Mouse (Mus musculus) forebrain, embryonic 11.5 days (tissue): Measurements from ENCODE around the gene Ulk4. TPM values are rescaled to one million over a fixed set of nuclear protein-coding genes. Genes with fewer than 3 reads are reported as not detected.

ENCODE experiments used
- ATAC-seq: fragments of 200-750 bp; cut with Nextera tagmentation; replicated peaks from 2 replicates; pipeline ENCODE4 v1.8.0; 2017; ENCODE audit warnings: moderate TSS enrichment; ENCODE audit not compliant: low FRiP score
- DNase-seq: peaks from one replicate; pipeline ENCODE4 v3.0.0-alpha.2; 2017; ENCODE audit warnings: low spot score
- H3K27ac ChIP-seq: fragments of 300-500 bp; sonication (generic); 2 replicates; pipeline ENCODE4 v1.5.1; 2014; ENCODE audit warnings: low read depth, low read length
- H3K27me3 ChIP-seq: fragments of 300-500 bp; sonication (generic); 2 replicates; pipeline ENCODE4 v1.6.1; 2014; ENCODE audit warnings: mild to moderate bottlenecking, low read length, mixed read lengths; ENCODE audit not compliant: control insufficient read depth, insufficient read depth
- H3K36me3 ChIP-seq: fragments of 300-500 bp; sonication (generic); 2 replicates; pipeline ENCODE4 v1.6.1; 2014; ENCODE audit warnings: mild to moderate bottlenecking, low read length, moderate library complexity, mixed read lengths; ENCODE audit not compliant: control insufficient read depth, insufficient read depth
- H3K4me1 ChIP-seq: fragments of 300-500 bp; sonication (generic); replicated peaks from 2 replicates; pipeline ENCODE4 v1.6.1; 2014; ENCODE audit warnings: low read length, mixed read lengths; ENCODE audit not compliant: control insufficient read depth, insufficient read depth
- H3K4me2 ChIP-seq: fragments of 300-500 bp; sonication (generic); 2 replicates; pipeline ENCODE4 v1.6.1; 2014; ENCODE audit warnings: low read depth, mild to moderate bottlenecking, low read length, moderate library complexity, mixed read lengths; ENCODE audit not compliant: severe bottlenecking
- H3K4me3 ChIP-seq: fragments of 300-500 bp; sonication (generic); 2 replicates; pipeline ENCODE4 v1.5.1; 2014; ENCODE audit warnings: low read depth, low read length
- H3K9ac ChIP-seq: fragments of 300-500 bp; sonication (generic); 2 replicates; pipeline ENCODE4 v1.6.1; 2014; ENCODE audit warnings: low read length
- H3K9me3 ChIP-seq: fragments of 300-500 bp; sonication (generic); 2 replicates; pipeline ENCODE4 v1.6.1; 2016; ENCODE audit warnings: low read length, mixed read lengths; ENCODE audit not compliant: control insufficient read depth
- WGBS: fragments of 180-500 bp; shearing (Covaris S2); extraction: QIAGEN DNeasy Blood & Tissue Kit; methylation state at CpG from one replicate; pipeline ENCODE4 v1.1.7; 2014; 5-methylcytosine and 5-hydroxymethylcytosine counted together
- polyA plus RNA-seq: library from polyadenylated mRNA; unstranded; fragments of >200 nt; fragmentation: Nextera tagmentation; extraction: Ambion mirVana; gene quantifications from 2 replicates; pipeline ENCODE4 v1.2.1, GENCODE M21; 2014

Gene Ulk4
- polyA plus RNA-seq: 144 and 163 TPM in 2 replicates

- Histone ChIP-seq H3K4me3 (peak within 1 kb of the TSS; percentile 70), H3K36me3 (no peaks in the 10 kb centered on the region), H3K9me3 (no peaks in the 10 kb centered on the region; the same call in 1 of the 2 replicates), H3K27ac (peak within 1 kb of the TSS; percentile 86), H3K9ac (peak within 1 kb of the TSS; percentile 70), H3K4me2 (peak within 1 kb of the TSS; percentile 84), H3K27me3 (no peaks in the 10 kb centered on the region), H3K4me1 (peaks cover 2% of the 10 kb centered on the region; the same call in 1 of the 2 replicates)
- peak; percentile 93 for DNase-seq
- peak; percentile 96 for ATAC-seq
- WGBS: under 1% methylated on average over 59 of the region's 59 CpGs
Observed at GRCm38 (mm10) chr9:121277118-121278060, at the start of gene Ulk4. Ulk4 (minus strand) TSS chr9:121277197.

- H3K4me2 ChIP-seq: no peak overlapping the region
- ATAC-seq (no peak), DNase-seq (no peak)
- WGBS: 95% methylated on average over 14 of the region's 14 CpGs
- no peaks in the 10 kb centered on the region; the same call in 1 of the 2 replicates for H3K9me3 ChIP-seq
- H3K36me3 ChIP-seq: peaks cover 2% of the 10 kb centered on the region; the same call in 1 of the 2 replicates
- H3K4me1 ChIP-seq: peaks cover 6% of the 10 kb centered on the region; the same call in 1 of the 2 replicates
- no peak overlapping the region for H3K4me3 ChIP-seq
- no peaks in the 10 kb centered on the region for H3K27me3 ChIP-seq
- H3K9ac ChIP-seq: no peak overlapping the region
- H3K27ac ChIP-seq: no peak overlapping the region
Observed at GRCm38 (mm10) chr9:121322034-121322433, 45.0 kb upstream of the Ulk4 start.

- H3K9me3 ChIP-seq: no peaks in the 10 kb centered on the region; the same call in 1 of the 2 replicates
- peaks cover 2% of the 10 kb centered on the region; the same call in 1 of the 2 replicates for H3K36me3 ChIP-seq
- H3K4me3 ChIP-seq: no peak overlapping the region
- no peak overlapping the region for H3K27ac ChIP-seq
- DNase-seq (no peak), ATAC-seq (no peak)
- no peak overlapping the region for H3K9ac ChIP-seq
- H3K27me3 ChIP-seq: no peaks in the 10 kb centered on the region
- peaks cover 13% of the 10 kb centered on the region for H3K4me1 ChIP-seq
- H3K4me2 ChIP-seq: no peak overlapping the region
- WGBS: 93% methylated on average over 2 of the region's 2 CpGs
Observed at GRCm38 (mm10) chr9:121321118-121321517, 44.1 kb upstream of the Ulk4 start.

- peaks cover 19% of the 10 kb centered on the region for H3K4me1 ChIP-seq
- H3K36me3 ChIP-seq: peaks cover 2% of the 10 kb centered on the region; the same call in 1 of the 2 replicates
- H3K9ac ChIP-seq: no peak overlapping the region
- ATAC-seq: no peak
- H3K27ac ChIP-seq: no peak overlapping the region
- WGBS: 72% methylated on average over 2 of the region's 2 CpGs
- H3K9me3 ChIP-seq: no peaks in the 10 kb centered on the region; the same call in 1 of the 2 replicates
- no peak overlapping the region for H3K4me3 ChIP-seq
- H3K27me3 ChIP-seq: no peaks in the 10 kb centered on the region
- no peak for DNase-seq
- H3K4me2 ChIP-seq: no peak overlapping the region
Observed at GRCm38 (mm10) chr9:121320433-121320832, 43.4 kb upstream of the Ulk4 start.

GRCm38 (mm10) chr9:121319323-121319966 is 42.4 kb upstream of the Ulk4 start:
- H3K9me3 ChIP-seq: no peaks in the 10 kb centered on the region; the same call in 1 of the 2 replicates
- no peak overlapping the region for H3K4me3 ChIP-seq
- ATAC-seq (peak; percentile 84), DNase-seq (peak; percentile 78)
- H3K36me3 ChIP-seq: peaks cover 2% of the 10 kb centered on the region; the same call in 1 of the 2 replicates
- no peaks in the 10 kb centered on the region for H3K27me3 ChIP-seq
- H3K4me1 ChIP-seq: peaks cover 29% of the 10 kb centered on the region
- no peak overlapping the region for H3K4me2 ChIP-seq
- H3K27ac ChIP-seq: peak overlapping the region; percentile 54
- H3K9ac ChIP-seq: peak overlapping the region; percentile 30; the same call in 1 of the 2 replicates
- WGBS: 41% methylated on average over 10 of the region's 10 CpGs

- Histone ChIP-seq H3K4me2 (no peak overlapping the region), H3K9me3 (no peaks in the 10 kb centered on the region; the same call in 1 of the 2 replicates), H3K4me3 (no peak overlapping the region), H3K36me3 (peaks cover under 1% of the 10 kb centered on the region; the same call in 1 of the 2 replicates), H3K4me1 (peaks cover 46% of the 10 kb centered on the region), H3K27me3 (no peaks in the 10 kb centered on the region), H3K27ac (peak overlapping the region; percentile 70), H3K9ac (no peak overlapping the region)
- 63% methylated on average over 12 of the region's 12 CpGs for WGBS
- ATAC-seq (no peak), DNase-seq (no peak)
Observed at GRCm38 (mm10) chr9:121316621-121317405, 39.8 kb upstream of the Ulk4 start.

- ATAC-seq (no peak), DNase-seq (no peak)
- Histone ChIP-seq H3K36me3 (no peaks in the 10 kb centered on the region; the same call in 1 of the 2 replicates), H3K9me3 (no peaks in the 10 kb centered on the region), H3K4me1 (peaks cover 47% of the 10 kb centered on the region), H3K4me3 (no peak overlapping the region), H3K27ac (peak overlapping the region; percentile 70), H3K27me3 (no peaks in the 10 kb centered on the region), H3K9ac (no peak overlapping the region; the same call in 1 of the 2 replicates), H3K4me2 (no peak overlapping the region)
- WGBS: 62% methylated on average over 4 of the region's 4 CpGs
Observed at GRCm38 (mm10) chr9:121315901-121316595, 39.1 kb upstream of the Ulk4 start.
